In the genomic region with DNA sequence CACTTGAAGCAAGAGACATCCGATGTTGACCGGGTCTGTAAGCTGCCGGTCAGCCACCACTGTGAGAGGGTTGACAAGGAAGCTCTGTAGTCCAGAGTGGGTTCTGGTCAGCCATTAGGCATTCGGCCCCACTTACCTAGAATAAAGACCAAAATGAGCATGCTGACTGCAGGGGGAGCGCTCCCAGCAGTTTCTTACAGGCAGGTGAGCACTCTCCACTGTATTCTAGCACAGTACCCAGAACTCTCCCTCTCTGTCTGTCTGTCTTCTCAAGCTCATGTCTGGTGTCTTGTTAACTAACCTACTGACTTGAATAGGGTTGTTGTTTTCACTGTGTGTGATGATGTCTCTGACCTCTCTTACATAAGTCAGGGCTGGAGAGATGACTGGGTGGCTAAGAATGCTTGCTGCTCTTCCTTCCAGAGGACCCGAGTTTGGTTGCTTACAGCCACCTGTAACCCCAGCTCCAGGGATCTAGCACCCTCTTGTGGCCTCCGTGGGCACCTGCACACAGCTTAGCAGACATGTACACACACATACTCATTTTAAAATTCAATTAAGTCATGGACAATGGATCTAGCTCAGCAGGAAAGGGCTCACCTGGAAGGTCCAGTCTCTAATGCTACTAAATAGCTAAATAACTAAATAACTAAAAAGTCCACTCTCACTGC, we compare ENCODE assay signal across 8 mouse cellular contexts. TPM values are rescaled to one million over a fixed set of nuclear protein-coding genes. Genes with fewer than 3 reads are reported as not detected.
A peak's percentile ranks its signal among the peaks of the same experiment; 100 is the strongest.
DNase-seq lines count a peak whose midpoint lies in the region; ATAC-seq and TF ChIP-seq lines count a peak whose summit lies in the region.
"Had no signal": no experiment of that assay in that cellular context is flagged by ENCODE, and none has a peak within 500 bp of the region (broad histone marks: within the 10 kb centered on the region; RNA-seq: fewer than 3 reads in every experiment).

No protein-coding gene starts in this region.

- no peak overlapping the region for H3K9ac ChIP-seq in ES-Bruce4 (ENCODE audit: low read depth, poor library complexity, severe bottlenecking)

- H3K4me1 ChIP-seq in ES-Bruce4 (ENCODE audit: control insufficient read depth, insufficient read depth, low read length) = no peaks in the 10 kb centered on the region

- peak; percentile 39 for TF ChIP-seq CTCF in left cerebral cortex, adult 2 months (IDR thresholded peaks at IDR 0.05)
- peak; percentile 90 for TF ChIP-seq CTCF in ES-Bruce4 (IDR thresholded peaks at IDR 0.05; ENCODE audit: low read depth, low read length)

- H3K36me3 ChIP-seq in ES-Bruce4 (ENCODE audit: control insufficient read depth, insufficient read depth, low read length, poor library complexity, severe bottlenecking) = no peaks in the 10 kb centered on the region

- H3K9me3 ChIP-seq in ES-Bruce4 (replicated peaks; ENCODE audit: control insufficient read depth, insufficient read depth, low read length, poor library complexity, severe bottlenecking) = no peaks in the 10 kb centered on the region

- no peak overlapping the region for H3K27ac ChIP-seq in left cerebral cortex, adult 2 months
- no peak overlapping the region for H3K27ac ChIP-seq in ES-Bruce4 (ENCODE audit: insufficient read depth, low read length)

- H3K4me3 ChIP-seq in left cerebral cortex, adult 2 months = no peak overlapping the region
- H3K4me3 ChIP-seq in ES-Bruce4 (ENCODE audit: low read depth, low read length) = no peak overlapping the region

- ATAC-seq in megakaryocyte progenitor cell, adult 5-6 weeks (replicated peaks; ENCODE audit: poor library complexity) = peak; percentile 59

- TF ChIP-seq EP300 in ES-Bruce4 (IDR thresholded peaks at IDR 0.05; ENCODE audit: insufficient read depth, low read depth, low read length) = no peak

- TF ChIP-seq POLR2A in ES-Bruce4 (IDR thresholded peaks at IDR 0.05; ENCODE audit: insufficient read depth, low read length) = no peak

- no peak for DNase-seq in left cerebral cortex, adult 2 months (ENCODE audit: extremely low spot score in 1 of 2, low spot score in 2 of 2)
- no peak for DNase-seq in left cerebral cortex, adult 8-10 months (ENCODE audit: low spot score in 2 of 2)
- DNase-seq in R1 (ENCODE audit: low read depth, low spot score) = peak; percentile 87
- no peak for DNase-seq in cerebellum, postnatal 4 days (ENCODE audit: low spot score in 2 of 2)
- DNase-seq in urinary bladder, postnatal 36 days (ENCODE audit: low spot score in 2 of 2) = no peak
- DNase-seq: adrenal gland, postnatal 10 days had no signal

- no peaks in the 10 kb centered on the region for H3K27me3 ChIP-seq in ES-Bruce4 (ENCODE audit: control insufficient read depth, insufficient read depth, low read length, poor library complexity, severe bottlenecking)

- intact Hi-C loops in left cerebral cortex, adult 2 months (cut with DNase I) = no loop called here

RNA-seq across cellular contexts. Expression of a gene that starts 24.2 kb away (rescaled TPM):
- total RNA-seq in left cerebral cortex, adult 2 months (2021) = 100 to 1,000 TPM; 301 to 346 TPM
- 100 to 1,000 TPM; 316 to 342 (median 332) TPM for total RNA-seq in left cerebral cortex, adult 8-10 months (2022)
- polyA plus RNA-seq in ES-Bruce4 (2011; ENCODE audit: insufficient read depth, insufficient read length, low read depth, missing spikeins) = 42.2 and 44.5 TPM in 2 replicates
- total RNA-seq in megakaryocyte progenitor cell, adult 5-6 weeks (2015) = 29.2 and 29.4 TPM in 2 replicates
- 48.5 and 69.9 TPM in 2 replicates for total RNA-seq in megakaryocyte progenitor cell, adult 5-6 weeks (2017)

Comparison
In these comparisons a context has a peak if more than half of its experiments do, and no peak if none do; other contexts are left out.
1. RNA of a gene that starts 24.2 kb away (total RNA-seq): 301 to 346 TPM in left cerebral cortex, adult 2 months and 316 to 342 TPM in left cerebral cortex, adult 8-10 months; 29.2 to 69.9 TPM in megakaryocyte progenitor cell, adult 5-6 weeks; every median in the first group is over 4 times any median in the second.